Mouse (Mus musculus) E14TG2a.4 (cell line): ENCODE data around the gene AC124502.3.
"Not testable (repeated sequence)": the region's sequence is repeated elsewhere in the genome, so short reads cannot be mapped to it uniquely, and the experiment has no call there.

ENCODE experiments used
- H3K27me3 ChIP-seq: 2 replicates; pipeline ENCODE4 v1.6.1; 2014; ENCODE audit warnings: low read length, control low read depth; ENCODE audit not compliant: insufficient read depth
- H3K36me3 ChIP-seq: 2 replicates; pipeline ENCODE4 v1.6.1; 2014; ENCODE audit warnings: low read length, control low read depth; ENCODE audit not compliant: insufficient read depth
- H3K4me1 ChIP-seq: replicated peaks from 2 replicates; pipeline ENCODE4 v1.6.1; 2014; ENCODE audit warnings: low read depth, low read length, control low read depth
- H3K4me3 ChIP-seq: replicated peaks from 2 replicates; pipeline ENCODE4 v1.5.1; 2014; ENCODE audit warnings: mild to moderate bottlenecking, low read length
- H3K9me3 ChIP-seq: 2 replicates; pipeline ENCODE4 v1.6.1; 2014; ENCODE audit warnings: low read length, control low read depth
- CTCF ChIP-seq: conservative IDR thresholded peaks from 2 replicates; pipeline ENCODE4 v1.5.1; 2014; ENCODE audit warnings: low read length
- NANOG ChIP-seq: IDR thresholded peaks from 2 replicates; pipeline ENCODE4 v1.6.1; 2014; ENCODE audit warnings: borderline replicate concordance, low read length, mixed read lengths
- POU5F1 ChIP-seq: IDR thresholded peaks from 2 replicates; pipeline ENCODE4 v1.6.1; 2014; ENCODE audit warnings: low read length, borderline replicate concordance

Gene AC124502.3

GRCm38 (mm10) chr19:5001666-5002406 lies 36.9 kb upstream of the AC124502.3 start:
- H3K27me3 ChIP-seq, result peaks cover 47% of the 10 kb centered on the region
- peak overlapping the region; percentile 69 for H3K4me3 ChIP-seq
- H3K36me3 ChIP-seq, result no peaks in the 10 kb centered on the region
- TF ChIP-seq NANOG, result no peak
- peak; percentile 87 for TF ChIP-seq CTCF
- TF ChIP-seq POU5F1, result no peak
- H3K4me1 ChIP-seq, result peaks cover 42% of the 10 kb centered on the region
- H3K9me3 ChIP-seq, result no peaks in the 10 kb centered on the region

GRCm38 (mm10) chr19:5003644-5004043 lies 35.0 kb upstream of the AC124502.3 start:
- not testable (repeated sequence) for H3K36me3 ChIP-seq, H3K4me3 ChIP-seq, H3K9me3 ChIP-seq
- H3K27me3 ChIP-seq, result peaks cover 31% of the 10 kb centered on the region
- peaks cover 25% of the 10 kb centered on the region for H3K4me1 ChIP-seq

- TF ChIP-seq NANOG (no peak), CTCF (no peak), POU5F1 (no peak)
- Histone ChIP-seq H3K4me3 (no peak overlapping the region), H3K27me3 (peaks cover 18% of the 10 kb centered on the region), H3K9me3 (no peaks in the 10 kb centered on the region), H3K36me3 (no peaks in the 10 kb centered on the region), H3K4me1 (peaks cover 20% of the 10 kb centered on the region)
Measured at GRCm38 (mm10) chr19:5004925-5005324, 33.8 kb upstream of the AC124502.3 start.

- no peaks in the 10 kb centered on the region for H3K9me3 ChIP-seq
- TF ChIP-seq POU5F1, result no peak
- no peaks in the 10 kb centered on the region for H3K36me3 ChIP-seq
- H3K4me3 ChIP-seq, result no peak overlapping the region
- H3K27me3 ChIP-seq, result no peaks in the 10 kb centered on the region
- peaks cover 53% of the 10 kb centered on the region for H3K4me1 ChIP-seq
Measured at GRCm38 (mm10) chr19:5013138-5013537, 25.6 kb upstream of the AC124502.3 start.

- no peaks in the 10 kb centered on the region for H3K36me3 ChIP-seq
- no peaks in the 10 kb centered on the region for H3K27me3 ChIP-seq
- no peak overlapping the region for H3K4me3 ChIP-seq
- no peaks in the 10 kb centered on the region for H3K9me3 ChIP-seq
- peak; percentile 76 for TF ChIP-seq CTCF
- no peak for TF ChIP-seq NANOG
- peaks cover 65% of the 10 kb centered on the region for H3K4me1 ChIP-seq
Measured at GRCm38 (mm10) chr19:5014961-5015398, 23.7 kb upstream of the AC124502.3 start.

GRCm38 (mm10) chr19:5016221-5016742 lies 22.4 kb upstream of the AC124502.3 start:
- H3K4me1 ChIP-seq, result peaks cover 65% of the 10 kb centered on the region
- TF ChIP-seq CTCF, result no peak
- TF ChIP-seq NANOG, result no peak
- no peak for TF ChIP-seq POU5F1
- H3K36me3 ChIP-seq, result no peaks in the 10 kb centered on the region
- no peaks in the 10 kb centered on the region for H3K27me3 ChIP-seq
- no peaks in the 10 kb centered on the region for H3K9me3 ChIP-seq
- peak overlapping the region; percentile 53 for H3K4me3 ChIP-seq

GRCm38 (mm10) chr19:5016782-5017181 lies 21.9 kb upstream of the AC124502.3 start:
- Histone ChIP-seq H3K27me3 (no peaks in the 10 kb centered on the region), H3K9me3 (no peaks in the 10 kb centered on the region), H3K4me3 (peak overlapping the region; percentile 53), H3K36me3 (no peaks in the 10 kb centered on the region), H3K4me1 (peaks cover 65% of the 10 kb centered on the region)
- TF ChIP-seq NANOG, result no peak
- no peak for TF ChIP-seq POU5F1
- TF ChIP-seq CTCF, result peak; percentile 68

GRCm38 (mm10) chr19:5017611-5018010 lies 21.1 kb upstream of the AC124502.3 start:
- Histone ChIP-seq H3K4me3 (no peak overlapping the region), H3K36me3 (no peaks in the 10 kb centered on the region), H3K9me3 (no peaks in the 10 kb centered on the region), H3K4me1 (peaks cover 66% of the 10 kb centered on the region), H3K27me3 (no peaks in the 10 kb centered on the region; the same call in 1 of the 2 replicates)
- no peak for TF ChIP-seq CTCF
- no peak for TF ChIP-seq POU5F1
- TF ChIP-seq NANOG, result no peak

GRCm38 (mm10) chr19:5018191-5018590 lies 20.5 kb upstream of the AC124502.3 start:
- Histone ChIP-seq H3K4me3 (peak overlapping the region; percentile 61; the same call in 1 of the 2 replicates), H3K36me3 (no peaks in the 10 kb centered on the region), H3K9me3 (no peaks in the 10 kb centered on the region), H3K27me3 (no peaks in the 10 kb centered on the region; the same call in 1 of the 2 replicates), H3K4me1 (peaks cover 66% of the 10 kb centered on the region)
- TF ChIP-seq CTCF (no peak), NANOG (no peak), POU5F1 (no peak)
